ENCODE assay signal across 21 mouse cellular contexts in genomic region chr7:123353081-123353480, GRCm38 (mm10). TPM values are rescaled to one million over a fixed set of nuclear protein-coding genes. Genes with fewer than 3 reads are reported as not detected.
A peak's percentile ranks its signal among the peaks of the same experiment; 100 is the strongest.
DNase-seq lines count a peak whose midpoint lies in the region; ATAC-seq and TF ChIP-seq lines count a peak whose summit lies in the region.
"Had no signal": no experiment of that assay in that cellular context is flagged by ENCODE, and none has a peak within 500 bp of the region (broad histone marks: within the 10 kb centered on the region; RNA-seq: fewer than 3 reads in every experiment).

No protein-coding gene starts in this region.

- 89% methylated on average over 4 of the region's 4 CpGs for WGBS in liver, embryonic 12.5 days (ENCODE audit: insufficient replicate concordance)
- 97% methylated on average over 4 of the region's 4 CpGs for WGBS in liver, postnatal 0 days (ENCODE audit: insufficient replicate concordance)
- 87% methylated on average over 4 of the region's 4 CpGs for WGBS in liver, embryonic 16.5 days (ENCODE audit: insufficient replicate concordance)

- H3K4me3 ChIP-seq in liver, embryonic 12.5 days = no peak overlapping the region
- H3K4me3 ChIP-seq in liver, postnatal 0 days (ENCODE audit: low read depth, low read length) = no peak overlapping the region
- H3K4me3 ChIP-seq in liver, embryonic 16.5 days (ENCODE audit: low read depth, low read length) = no peak overlapping the region
- H3K4me3 ChIP-seq: forebrain, embryonic 10.5 days; forebrain, embryonic 13.5 days; heart, embryonic 13.5 days; hindbrain, embryonic 10.5 days; hindbrain, embryonic 13.5 days had no signal

- TF ChIP-seq EP300 in liver, postnatal 0 days (IDR thresholded peaks at IDR 0.05; ENCODE audit: low read depth) = no peak

- peak overlapping the region; percentile 72 for H3K4me2 ChIP-seq in liver, embryonic 12.5 days
- H3K4me2 ChIP-seq in liver, postnatal 0 days (ENCODE audit: low read depth, low read length) = no peak overlapping the region
- H3K4me2 ChIP-seq in liver, embryonic 16.5 days (ENCODE audit: low read depth, low read length) = peak overlapping the region; percentile 59; the same call in 1 of the 2 replicates
- H3K4me2 ChIP-seq: forebrain, embryonic 13.5 days; heart, embryonic 13.5 days; hindbrain, embryonic 13.5 days had no signal

- H3K9me3 ChIP-seq in liver, embryonic 12.5 days (replicated peaks) = no peaks in the 10 kb centered on the region
- H3K9me3 ChIP-seq in liver, postnatal 0 days (ENCODE audit: low read length) = no peaks in the 10 kb centered on the region
- no peaks in the 10 kb centered on the region for H3K9me3 ChIP-seq in liver, embryonic 16.5 days (replicated peaks; ENCODE audit: control insufficient read depth, low read length)
- H3K9me3 ChIP-seq: forebrain, embryonic 10.5 days; forebrain, embryonic 13.5 days; heart, embryonic 13.5 days; hindbrain, embryonic 10.5 days; hindbrain, embryonic 13.5 days had no signal

- peaks cover 96% of the 10 kb centered on the region for H3K4me1 ChIP-seq in liver, embryonic 12.5 days
- H3K4me1 ChIP-seq in liver, postnatal 0 days (ENCODE audit: insufficient read depth) = peaks cover 54% of the 10 kb centered on the region
- H3K4me1 ChIP-seq in liver, embryonic 16.5 days (ENCODE audit: control insufficient read depth, low read depth, low read length) = peaks cover 56% of the 10 kb centered on the region
- H3K4me1 ChIP-seq: forebrain, embryonic 13.5 days; hindbrain, embryonic 13.5 days had no signal

- peak overlapping the region; percentile 56 for H3K9ac ChIP-seq in liver, embryonic 12.5 days
- H3K9ac ChIP-seq in liver, postnatal 0 days (replicated peaks) = no peak overlapping the region
- H3K9ac ChIP-seq in liver, embryonic 16.5 days (ENCODE audit: low read depth, low read length) = no peak overlapping the region
- H3K9ac ChIP-seq: forebrain, embryonic 13.5 days; heart, embryonic 13.5 days; hindbrain, embryonic 13.5 days had no signal

- intact Hi-C loops in heart, postnatal 25 days (cut with DNase I) = no loop called here

- no peak for TF ChIP-seq CTCF in liver, postnatal 0 days (IDR thresholded peaks at IDR 0.05; ENCODE audit: low read depth)

- no peaks in the 10 kb centered on the region for H3K27me3 ChIP-seq in liver, embryonic 12.5 days (replicated peaks)
- H3K27me3 ChIP-seq in liver, postnatal 0 days (ENCODE audit: insufficient read depth, low read length) = no peaks in the 10 kb centered on the region
- H3K27me3 ChIP-seq in liver, embryonic 16.5 days (ENCODE audit: control insufficient read depth, insufficient read depth, low read depth, low read length) = no peaks in the 10 kb centered on the region
- H3K27me3 ChIP-seq: forebrain, embryonic 13.5 days; heart, embryonic 13.5 days; hindbrain, embryonic 13.5 days had no signal

- H3K36me3 ChIP-seq in liver, embryonic 12.5 days = peaks cover 15% of the 10 kb centered on the region
- H3K36me3 ChIP-seq in liver, postnatal 0 days (replicated peaks; ENCODE audit: insufficient read depth, low read length) = no peaks in the 10 kb centered on the region
- peaks cover 5% of the 10 kb centered on the region; the same call in 1 of the 2 replicates for H3K36me3 ChIP-seq in liver, embryonic 16.5 days (ENCODE audit: control insufficient read depth, insufficient read depth)
- H3K36me3 ChIP-seq: hindbrain, embryonic 13.5 days had no signal

- no peak for ATAC-seq in liver, embryonic 12.5 days
- ATAC-seq in liver, postnatal 0 days = no peak
- ATAC-seq in liver, embryonic 16.5 days (ENCODE audit: low read depth) = no peak
- ATAC-seq: activated CD4-positive, CD25-positive, alpha-beta regulatory T cell, adult 4 months; forebrain, embryonic 13.5 days; forebrain, embryonic 16.5 days; hindbrain, embryonic 16.5 days had no signal

- peak; percentile 68 for DNase-seq in heart, adult 11 months
- DNase-seq in heart, postnatal 25 days (ENCODE audit: low spot score) = no peak
- no peak for DNase-seq in liver, postnatal 0 days
- DNase-seq in thymus, postnatal 36 days = no peak
- DNase-seq: adrenal gland, adult 8-10 months; adrenal gland, postnatal 25 days; cerebellum, adult 9-10 months; cerebellum, postnatal 14 days; gastrocnemius, postnatal 10 days; heart, adult 18-20 months; heart, postnatal 14 days had no signal

- peak overlapping the region; percentile 83 for H3K27ac ChIP-seq in liver, embryonic 12.5 days
- H3K27ac ChIP-seq in liver, postnatal 0 days (ENCODE audit: low read depth) = no peak overlapping the region
- H3K27ac ChIP-seq in liver, embryonic 16.5 days (ENCODE audit: low read length) = peak overlapping the region; percentile 65
- H3K27ac ChIP-seq: forebrain, embryonic 10.5 days; forebrain, embryonic 13.5 days; heart, embryonic 13.5 days; hindbrain, embryonic 10.5 days; hindbrain, embryonic 13.5 days had no signal

RNA-seq across cellular contexts. Expression of gene Lcmt1, which starts 16.5 kb away (rescaled TPM):
- total RNA-seq in heart, postnatal 25 days (2021) = 10 to 100 TPM; 20.0 to 21.9 TPM
- 33.4 and 34.4 TPM in 2 replicates for polyA plus RNA-seq in liver, embryonic 12.5 days (2016; fragmentation: Nextera tagmentation; extraction: Ambion mirVana)
- polyA plus RNA-seq in liver, postnatal 0 days (2015; fragmentation: Nextera tagmentation; extraction: Ambion mirVana) = 10.8 and 12.2 TPM in 2 replicates
- 18.4 and 19.8 TPM in 2 replicates for polyA plus RNA-seq in liver, embryonic 16.5 days (2015; fragmentation: Nextera tagmentation; extraction: Ambion mirVana)

RNA-seq across cellular contexts. Expression of gene Arhgap17, which starts 16.6 kb away (rescaled TPM):
- total RNA-seq in heart, postnatal 25 days (2021) = 10 to 100 TPM; 16.7 to 20.2 TPM
- polyA plus RNA-seq in liver, embryonic 12.5 days (2016; fragmentation: Nextera tagmentation; extraction: Ambion mirVana) = 16.7 TPM in 2 replicates
- polyA plus RNA-seq in liver, postnatal 0 days (2015; fragmentation: Nextera tagmentation; extraction: Ambion mirVana) = 6.0 and 6.8 TPM in 2 replicates
- 8.8 and 10.1 TPM in 2 replicates for polyA plus RNA-seq in liver, embryonic 16.5 days (2015; fragmentation: Nextera tagmentation; extraction: Ambion mirVana)
